Mouse (Mus musculus): ENCODE measurements around the gene Ccdc157.
"Not testable (repeated sequence)": the region's sequence is repeated elsewhere in the genome, so short reads cannot be mapped to it uniquely, and the experiment has no call there.

Ccdc157 gene

DNA sequence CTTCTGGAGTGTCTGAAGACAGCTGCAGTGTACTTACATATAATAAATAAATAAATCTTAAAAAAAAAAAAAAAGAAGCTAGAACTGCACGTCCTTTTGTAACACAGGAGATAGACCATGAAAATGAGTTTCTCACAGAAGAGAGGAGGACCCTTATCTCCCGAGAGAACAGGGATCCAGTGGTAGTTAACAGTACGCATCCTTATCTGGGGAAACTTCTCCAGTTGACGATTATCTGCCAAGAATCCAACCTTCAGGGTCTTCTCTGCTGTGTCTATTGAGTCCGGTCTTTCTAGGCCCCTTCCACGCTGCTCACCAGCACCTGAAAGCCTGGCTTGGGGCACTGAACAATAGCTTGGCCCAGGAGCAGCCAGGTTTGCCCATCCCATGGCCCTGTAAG is 46.1 kb downstream of the Ccdc157 start:
- in situ Hi-C loops (cut with MboI; ENCODE audit: low pct_unique_long_range_greater_than_20kb in 1 of 2, low sequenced_read_pairs in 2 of 2, unreplicated experiment in 1 of 2) = no loop called here

DNA sequence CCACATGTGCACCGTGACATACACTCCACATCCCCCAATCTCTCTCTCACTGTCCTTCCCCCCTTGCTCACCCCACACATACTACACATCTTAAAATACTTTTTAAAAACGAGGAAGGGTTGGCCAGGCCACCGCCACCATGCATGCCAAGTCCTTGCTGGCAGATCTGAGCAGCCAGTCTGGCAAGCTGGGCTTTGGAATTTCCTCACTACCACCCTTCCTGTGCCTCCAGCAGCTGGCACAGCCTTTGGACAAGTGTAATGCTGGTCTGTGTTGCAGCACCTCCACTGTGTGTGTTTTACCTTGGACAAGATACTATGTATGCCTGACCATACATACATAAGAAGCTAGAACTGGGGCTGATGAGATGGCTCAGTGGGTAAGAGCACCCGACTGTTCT is 46.6 kb downstream of the Ccdc157 start:
- in situ Hi-C loops (cut with MboI; ENCODE audit: low pct_unique_long_range_greater_than_20kb in 1 of 2, low sequenced_read_pairs in 2 of 2, unreplicated experiment in 1 of 2) = no loop called here

DNA sequence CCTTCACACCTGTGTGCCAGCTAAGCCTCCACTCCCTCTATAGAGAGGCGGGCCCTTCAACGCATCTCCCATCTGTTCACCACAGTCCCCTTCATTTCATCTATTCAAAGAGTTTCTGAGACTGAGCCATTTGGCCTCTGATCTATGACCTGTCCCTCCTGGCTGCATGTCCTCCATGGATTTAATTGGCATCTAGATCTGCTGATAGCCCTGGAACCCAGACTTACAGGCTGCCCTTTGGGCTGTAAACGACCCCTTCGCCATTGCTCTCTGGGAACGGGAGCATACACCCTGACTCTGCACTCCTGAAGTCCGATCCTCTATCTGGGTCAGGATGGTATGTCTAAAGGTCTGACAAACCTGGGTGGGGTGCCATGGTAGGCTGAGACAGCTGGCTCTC is 47.2 kb downstream of the Ccdc157 start:
- in situ Hi-C loops (cut with MboI; ENCODE audit: low pct_unique_long_range_greater_than_20kb in 1 of 2, low sequenced_read_pairs in 2 of 2, unreplicated experiment in 1 of 2) = no loop called here

DNA sequence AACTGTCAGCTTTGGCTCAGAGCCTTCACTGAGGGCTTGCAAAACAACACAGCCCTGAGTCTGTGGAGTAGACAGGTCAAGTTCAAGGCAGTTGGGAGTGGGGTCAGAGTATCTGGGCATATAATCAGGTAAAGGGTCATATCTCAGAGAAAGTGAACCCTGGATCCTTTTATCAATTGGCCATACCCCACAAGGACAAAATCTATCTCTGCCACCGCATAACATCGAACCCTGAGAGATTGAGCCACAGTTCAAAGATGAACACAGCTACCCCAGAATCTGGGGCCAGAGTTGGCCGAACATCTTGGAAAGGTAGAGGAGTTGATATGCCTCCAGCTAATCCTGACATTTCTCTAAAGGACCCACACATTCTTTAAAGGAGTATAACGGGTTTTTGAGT is 48.1 kb downstream of the Ccdc157 start:
- in situ Hi-C loops (cut with MboI; ENCODE audit: low pct_unique_long_range_greater_than_20kb in 1 of 2, low sequenced_read_pairs in 2 of 2, unreplicated experiment in 1 of 2) = no loop called here

DNA sequence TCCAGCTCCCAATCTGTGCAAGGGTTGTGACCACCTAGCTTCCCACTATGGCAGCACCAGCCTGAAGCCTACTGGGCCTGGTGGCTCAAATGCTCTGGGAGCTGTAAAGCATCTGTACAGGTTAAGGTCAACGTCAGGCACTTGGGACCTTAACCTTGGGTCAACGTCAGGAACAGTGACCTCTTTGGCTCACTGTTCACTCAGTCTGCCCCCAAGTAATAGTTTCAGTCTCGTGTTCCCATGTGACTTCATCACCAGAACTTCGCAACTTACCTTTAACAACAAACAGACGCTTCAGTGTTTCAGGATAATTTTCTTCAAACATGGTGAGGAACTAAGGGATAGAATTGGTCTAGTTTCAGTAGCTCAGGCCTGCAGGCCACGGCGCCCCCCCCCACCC is 51.4 kb downstream of the Ccdc157 start:
- in situ Hi-C loops (cut with MboI; ENCODE audit: low pct_unique_long_range_greater_than_20kb in 1 of 2, low sequenced_read_pairs in 2 of 2, unreplicated experiment in 1 of 2) = no loop called here

DNA sequence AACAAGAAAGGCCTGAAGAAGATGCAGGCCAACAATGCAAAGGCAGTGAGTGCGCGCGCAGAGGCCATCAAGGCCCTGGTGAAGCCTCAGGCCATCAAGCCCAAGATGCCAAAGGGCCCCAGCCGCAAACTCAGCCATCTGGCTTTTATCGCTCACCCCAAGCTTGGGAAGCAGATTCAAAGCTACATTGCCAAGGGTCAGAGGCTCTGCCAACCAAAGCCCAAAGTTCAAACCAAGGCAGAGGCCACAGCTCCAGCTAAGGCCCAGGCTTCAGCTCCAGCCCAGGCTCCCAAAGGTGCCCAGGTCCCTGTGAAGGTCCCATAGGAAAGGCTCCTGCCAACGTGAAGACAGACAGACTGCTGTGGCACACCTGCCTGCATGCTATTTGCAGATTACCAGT is 52.2 kb downstream of the Ccdc157 start:
- in situ Hi-C loops (cut with MboI; ENCODE audit: low pct_unique_long_range_greater_than_20kb in 1 of 2, low sequenced_read_pairs in 2 of 2, unreplicated experiment in 1 of 2) = not testable (repeated sequence)

DNA sequence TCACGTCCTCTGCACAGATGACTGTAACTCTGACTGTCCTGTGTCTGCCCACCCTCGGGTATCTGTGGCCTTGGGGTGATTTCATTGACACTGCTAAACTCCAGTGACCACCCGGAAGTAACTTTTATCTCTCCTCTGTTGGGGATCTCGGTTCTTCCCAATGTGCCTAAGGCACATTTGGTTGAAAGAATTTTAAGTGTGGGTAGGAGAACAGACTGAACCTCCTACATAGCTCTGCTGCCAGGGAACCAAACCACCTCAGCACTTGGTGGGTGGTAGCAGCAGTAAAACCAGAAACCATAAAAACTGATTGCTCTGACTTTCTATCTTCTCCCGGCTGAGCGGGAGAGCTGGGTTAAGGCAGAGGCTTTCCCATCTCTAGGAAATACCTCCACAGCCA is 54.6 kb downstream of the Ccdc157 start:
- in situ Hi-C loops (cut with MboI; ENCODE audit: low pct_unique_long_range_greater_than_20kb in 1 of 2, low sequenced_read_pairs in 2 of 2, unreplicated experiment in 1 of 2) = no loop called here

DNA sequence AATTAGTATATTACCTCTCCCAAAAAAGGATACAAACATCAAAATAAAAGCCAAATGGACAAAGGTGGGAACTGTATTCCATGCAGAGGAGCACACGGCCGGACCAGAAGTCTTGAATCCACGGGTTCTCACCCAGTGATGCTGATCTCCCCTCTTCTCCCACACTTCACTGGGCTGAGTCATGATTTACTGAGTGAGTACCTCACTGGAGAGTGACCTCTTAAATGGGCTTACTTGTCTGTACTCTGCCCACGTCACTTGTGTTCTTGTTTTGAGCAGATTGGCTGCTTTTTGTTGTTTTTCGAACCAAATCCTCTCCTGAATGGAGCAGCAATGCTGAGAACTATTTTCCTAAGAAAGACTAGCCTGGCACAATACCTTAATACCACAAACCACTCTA is 55.1 kb downstream of the Ccdc157 start:
- in situ Hi-C loops (cut with MboI; ENCODE audit: low pct_unique_long_range_greater_than_20kb in 1 of 2, low sequenced_read_pairs in 2 of 2, unreplicated experiment in 1 of 2) = no loop called here

DNA sequence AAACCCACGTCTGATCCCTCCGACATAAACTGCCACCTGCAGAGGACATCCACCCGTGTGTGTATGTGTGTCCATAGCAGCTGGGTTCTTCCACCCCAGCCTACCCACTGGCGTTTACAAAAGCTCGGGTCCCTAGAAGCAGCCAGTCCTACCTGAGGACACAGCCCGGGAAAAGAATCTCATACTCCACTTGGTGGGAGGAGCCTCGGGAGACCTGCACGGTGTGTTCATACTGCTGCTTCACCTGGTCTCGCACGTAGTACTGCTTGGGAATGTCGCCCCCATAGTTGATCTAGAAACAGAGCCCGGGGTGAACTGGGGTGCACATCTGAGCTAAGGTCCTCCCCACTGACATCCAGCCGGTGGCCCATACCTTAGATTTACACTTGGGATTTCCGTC is 56.6 kb downstream of the Ccdc157 start:
- in situ Hi-C loops (cut with MboI; ENCODE audit: low pct_unique_long_range_greater_than_20kb in 1 of 2, low sequenced_read_pairs in 2 of 2, unreplicated experiment in 1 of 2) = no loop called here

DNA sequence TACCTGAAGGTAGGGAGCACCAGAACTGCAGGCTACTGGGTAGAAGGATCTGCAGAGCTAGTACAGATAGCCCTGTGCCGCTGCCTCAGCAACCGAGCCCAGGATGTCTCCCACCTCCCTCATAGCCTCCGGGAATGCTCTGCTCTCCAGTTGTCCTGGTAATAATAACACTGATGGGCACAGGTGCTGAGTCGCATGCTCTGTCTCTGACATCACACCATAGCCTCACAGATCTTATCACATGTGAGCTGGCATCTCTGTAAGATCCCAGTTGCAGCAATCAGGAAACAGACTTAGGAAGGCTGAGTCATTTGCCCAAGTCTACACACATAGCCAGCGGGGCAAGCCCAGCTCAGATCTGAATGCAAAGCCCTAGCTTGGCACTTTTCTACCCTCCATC is 58.2 kb downstream of the Ccdc157 start:
- in situ Hi-C loops (cut with MboI; ENCODE audit: low pct_unique_long_range_greater_than_20kb in 1 of 2, low sequenced_read_pairs in 2 of 2, unreplicated experiment in 1 of 2) = no loop called here

DNA sequence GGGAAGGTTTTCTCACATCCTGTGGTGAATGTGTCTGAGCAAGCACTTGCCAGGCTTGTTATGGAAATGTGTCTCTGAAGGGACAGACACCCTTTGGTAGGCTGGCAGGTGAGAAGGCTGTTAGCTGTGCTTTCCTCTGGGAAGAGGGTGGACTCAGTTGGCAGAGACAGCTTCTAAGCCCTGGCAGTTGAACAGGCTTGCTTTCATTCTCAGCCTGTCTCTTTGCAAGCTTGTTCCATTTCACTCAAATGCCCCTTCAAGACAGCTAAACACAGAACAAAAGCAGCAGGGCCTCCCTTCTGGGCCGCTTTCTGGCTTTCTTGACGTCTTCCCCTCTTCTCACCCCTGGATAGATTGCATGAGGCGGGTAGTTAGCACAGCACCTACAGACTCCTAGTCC is 60.6 kb downstream of the Ccdc157 start:
- in situ Hi-C loops (cut with MboI; ENCODE audit: low pct_unique_long_range_greater_than_20kb in 1 of 2, low sequenced_read_pairs in 2 of 2, unreplicated experiment in 1 of 2) = no loop called here

DNA sequence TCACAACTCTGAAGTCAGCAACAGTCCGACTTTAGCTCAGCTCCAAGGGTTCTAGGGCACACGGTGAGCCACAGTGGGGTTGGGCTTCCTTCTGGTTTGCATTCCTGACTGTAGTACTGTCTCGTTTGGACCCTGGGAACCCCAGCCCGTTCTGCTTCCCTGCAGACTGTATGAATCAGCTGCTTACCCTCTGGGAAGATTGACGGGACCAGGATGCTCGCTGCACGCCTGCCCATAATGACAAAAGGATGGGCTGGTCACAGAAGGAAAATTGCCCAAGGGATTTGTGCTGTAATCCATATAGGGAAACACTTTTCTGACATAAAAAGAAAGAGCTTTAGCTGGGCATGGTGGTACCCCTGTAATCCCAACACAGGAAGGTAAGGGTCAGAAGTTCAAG is 61.3 kb downstream of the Ccdc157 start:
- in situ Hi-C loops (cut with MboI; ENCODE audit: low pct_unique_long_range_greater_than_20kb in 1 of 2, low sequenced_read_pairs in 2 of 2, unreplicated experiment in 1 of 2) = no loop called here

DNA sequence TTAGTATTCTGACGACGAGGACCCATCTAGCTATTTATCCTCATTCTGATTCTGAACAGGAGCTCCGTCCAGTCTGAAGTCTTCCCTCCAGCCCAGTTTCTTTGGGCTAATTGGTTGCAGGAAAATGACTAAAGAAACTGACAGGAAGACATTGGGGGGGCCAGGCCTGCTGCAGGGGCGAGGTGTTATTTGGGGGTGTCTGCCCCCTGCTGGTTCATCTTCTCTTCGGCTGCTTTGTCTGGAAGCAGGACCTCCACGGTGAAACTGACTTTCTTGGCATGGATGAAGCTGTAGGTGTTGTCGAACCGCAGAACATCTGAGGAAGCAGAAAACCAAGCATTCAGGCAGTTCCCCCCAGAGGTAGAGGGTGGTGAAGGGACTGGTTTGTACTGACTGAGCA is 62.0 kb downstream of the Ccdc157 start:
- in situ Hi-C loops (cut with MboI; ENCODE audit: low pct_unique_long_range_greater_than_20kb in 1 of 2, low sequenced_read_pairs in 2 of 2, unreplicated experiment in 1 of 2) = no loop called here

DNA sequence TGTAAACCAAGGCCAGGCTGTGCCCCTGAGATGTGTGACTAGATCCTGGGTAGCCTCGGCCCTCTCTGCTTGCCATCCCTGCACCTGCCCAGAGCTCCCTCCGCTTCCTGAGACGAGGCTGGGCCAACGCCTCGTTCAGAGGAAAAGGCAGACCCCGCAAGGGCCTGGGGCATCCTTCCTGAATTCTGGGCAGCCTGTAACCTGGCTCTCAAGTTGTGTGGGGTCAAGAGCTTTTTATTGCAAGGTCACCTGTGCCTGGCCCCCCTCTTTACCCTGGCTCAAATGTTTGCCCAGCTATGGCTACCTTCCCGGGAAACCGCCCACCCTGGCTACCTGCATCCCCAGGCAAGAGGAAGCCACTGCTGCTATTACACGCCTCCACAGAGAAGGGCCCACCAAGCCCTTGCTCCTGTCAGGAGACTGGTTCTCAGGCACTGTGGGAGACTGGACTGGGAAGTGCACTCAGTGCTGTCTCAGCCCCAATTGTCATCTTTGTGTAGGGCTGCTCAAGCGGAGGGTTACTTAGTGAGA is 62.9 kb downstream of the Ccdc157 start:
- in situ Hi-C loops (cut with MboI; ENCODE audit: low pct_unique_long_range_greater_than_20kb in 1 of 2, low sequenced_read_pairs in 2 of 2, unreplicated experiment in 1 of 2) = no loop called here

DNA sequence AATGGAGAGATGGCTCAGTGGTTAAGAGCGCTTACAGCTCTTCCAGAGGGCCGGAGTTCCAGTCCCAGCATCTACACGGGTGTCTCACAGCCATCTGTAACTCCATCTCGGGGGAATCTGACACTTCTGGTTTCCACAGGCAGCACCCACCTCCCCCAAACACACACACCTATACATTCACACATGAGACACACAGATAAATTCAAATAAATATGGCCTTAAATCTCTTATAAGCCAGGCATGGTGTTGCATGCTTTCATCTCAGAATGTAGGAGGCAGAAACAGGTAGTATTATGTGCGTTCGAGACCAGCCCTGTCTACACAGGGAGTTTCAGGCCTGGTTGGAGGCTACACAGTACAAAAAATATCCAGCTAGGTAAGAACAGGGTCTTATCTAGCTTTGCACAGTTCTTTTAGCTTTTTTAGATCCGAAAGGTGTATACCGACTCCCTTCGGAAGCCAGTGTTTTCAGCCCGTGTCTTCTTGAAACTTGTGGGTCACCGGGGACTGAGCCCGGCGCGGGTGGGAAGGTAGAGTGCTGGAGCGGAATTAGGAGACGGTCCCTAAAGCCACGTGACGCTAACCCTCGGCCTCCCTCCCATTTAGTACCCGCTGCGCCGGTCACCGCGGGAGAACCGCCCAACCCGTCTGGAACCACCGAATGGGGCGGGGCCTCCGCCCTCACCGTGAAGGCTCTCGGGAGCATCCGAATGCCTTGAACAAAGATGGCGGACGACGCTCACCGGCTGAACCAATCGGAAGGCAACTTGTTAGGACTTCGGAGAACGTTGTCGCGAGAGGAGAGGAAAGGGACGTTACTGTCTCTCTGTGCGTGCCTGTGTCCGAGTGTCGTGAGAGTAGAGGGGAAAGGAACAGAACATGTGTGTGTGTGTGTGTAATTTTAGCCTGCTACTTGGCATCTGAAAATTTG is 63.8 kb downstream of the Ccdc157 start:
- in situ Hi-C loops (cut with MboI; ENCODE audit: low pct_unique_long_range_greater_than_20kb in 1 of 2, low sequenced_read_pairs in 2 of 2, unreplicated experiment in 1 of 2) = no loop called here

DNA sequence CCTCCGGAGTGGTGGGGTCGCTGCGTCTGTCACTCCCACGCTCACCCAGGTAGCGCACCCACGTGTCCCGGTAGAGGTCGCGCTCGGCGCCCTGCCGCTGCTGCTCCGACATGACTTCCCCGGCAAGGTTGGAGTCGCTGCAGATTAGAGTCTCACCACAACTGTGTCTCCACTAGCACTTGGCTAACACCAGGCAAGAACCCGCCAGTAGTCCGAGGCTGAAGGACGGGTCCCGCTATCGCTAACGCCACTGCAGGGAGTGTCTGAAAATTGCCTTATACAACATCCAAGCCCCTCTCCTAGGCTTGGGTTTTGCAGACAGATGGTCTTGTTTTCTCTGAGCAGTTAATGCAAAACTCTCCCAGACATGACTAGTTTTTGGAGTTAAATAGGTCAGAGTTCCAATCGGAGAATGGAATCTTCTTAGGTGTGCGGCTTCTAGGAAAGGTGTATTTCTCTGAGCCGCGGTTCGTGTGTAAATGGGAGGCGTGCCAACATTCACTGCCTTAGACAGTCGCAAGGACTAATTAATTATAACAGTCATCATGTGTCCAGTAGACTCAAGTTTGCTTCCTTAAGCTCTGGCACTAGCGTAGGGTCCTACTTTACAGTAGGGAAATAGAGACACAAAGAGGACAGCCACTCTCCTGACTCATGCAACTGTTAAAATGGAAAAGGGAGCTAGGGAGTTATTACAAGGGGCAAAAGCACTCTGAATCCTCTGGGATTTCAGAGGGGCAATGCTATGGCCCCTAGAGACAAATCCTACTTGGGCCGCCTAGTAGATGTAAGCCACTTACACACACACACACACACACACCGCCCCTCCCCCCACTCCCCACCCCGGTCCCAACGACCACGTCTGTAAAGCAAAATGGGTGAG is 64.7 kb downstream of the Ccdc157 start, which contains the start of gene Mtfp1:
Gene Mtfp1 (minus strand): TSS at position 275 of the 883 bp plus-strand sequence.
- in situ Hi-C loops (cut with MboI; ENCODE audit: low pct_unique_long_range_greater_than_20kb in 1 of 2, low sequenced_read_pairs in 2 of 2, unreplicated experiment in 1 of 2) = no loop called here

DNA sequence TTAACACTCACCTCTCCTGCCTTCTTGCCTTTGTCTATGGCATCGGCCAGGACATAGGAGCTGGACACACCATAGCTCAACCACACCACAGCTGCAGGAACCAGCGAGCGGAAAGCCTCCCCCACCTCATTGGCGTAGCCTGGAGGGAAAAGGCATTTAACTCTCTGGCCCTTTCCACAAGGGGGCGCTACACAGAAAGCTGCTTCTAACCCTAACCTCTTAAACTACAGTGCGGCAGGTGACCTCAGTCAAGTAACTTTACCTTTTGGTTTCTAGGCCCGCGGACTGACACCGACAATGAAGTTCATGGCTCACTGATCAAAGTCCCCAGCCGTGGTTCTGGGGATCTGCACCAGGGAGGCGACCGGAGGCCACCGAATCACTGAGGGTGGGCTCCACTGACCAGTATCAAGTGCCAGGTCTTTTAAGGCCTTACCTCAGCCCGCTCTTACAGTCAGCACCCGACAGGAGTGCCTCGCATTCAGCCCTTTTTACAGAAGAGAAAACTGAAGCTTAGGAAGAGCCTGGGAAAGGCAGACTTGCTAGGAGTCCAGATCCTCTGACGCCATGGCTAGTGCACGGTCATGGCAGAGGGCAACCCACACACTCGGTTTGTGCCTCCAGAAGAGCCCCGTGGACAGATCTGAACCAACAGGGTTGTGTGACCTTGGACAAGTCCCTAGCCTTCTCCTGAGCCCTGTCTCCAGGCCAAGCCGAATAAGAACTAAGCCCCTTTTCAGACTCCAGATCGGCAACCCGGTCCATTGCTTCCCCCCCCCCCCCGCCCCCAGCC is 65.5 kb downstream of the Ccdc157 start:
- in situ Hi-C loops (cut with MboI; ENCODE audit: low pct_unique_long_range_greater_than_20kb in 1 of 2, low sequenced_read_pairs in 2 of 2, unreplicated experiment in 1 of 2) = no loop called here

Measured in mouse embryonic stem cell (cell line).